Mouse (Mus musculus): ENCODE data around the gene Cdhr3.

Cdhr3 gene

DNA sequence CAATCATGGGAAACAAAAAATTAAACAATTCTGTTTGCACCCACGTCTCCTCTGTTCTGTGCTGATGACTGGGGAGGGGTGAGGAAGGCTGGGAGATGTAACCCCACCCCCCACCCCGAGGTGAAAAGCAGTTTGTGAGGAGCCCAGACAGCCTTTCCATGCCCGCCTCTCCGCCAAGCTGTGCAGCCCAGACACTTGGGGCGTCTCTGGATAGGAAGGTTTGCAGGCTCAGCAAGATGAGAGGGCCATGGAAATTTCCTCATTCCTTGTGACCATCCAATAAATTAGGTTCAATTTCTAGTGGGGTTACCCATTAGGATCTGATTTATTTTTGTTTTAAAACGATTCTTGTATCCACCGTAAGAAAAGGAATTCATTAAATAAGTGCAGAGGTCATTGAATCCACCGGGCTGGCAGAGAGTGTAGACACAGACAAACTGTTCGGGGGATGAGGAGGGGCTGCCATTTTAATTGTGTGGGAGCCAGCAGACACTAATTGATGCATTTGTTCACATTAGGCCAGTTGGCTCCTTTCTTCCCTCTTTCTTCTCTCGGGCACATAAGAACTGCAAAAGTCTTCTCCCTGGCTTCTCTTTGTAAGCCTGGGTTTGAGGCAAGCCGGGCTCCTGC is 57.5 kb downstream of the Cdhr3 start:
- no peak for DNase-seq (ENCODE audit: low spot score in 2 of 2)

DNA sequence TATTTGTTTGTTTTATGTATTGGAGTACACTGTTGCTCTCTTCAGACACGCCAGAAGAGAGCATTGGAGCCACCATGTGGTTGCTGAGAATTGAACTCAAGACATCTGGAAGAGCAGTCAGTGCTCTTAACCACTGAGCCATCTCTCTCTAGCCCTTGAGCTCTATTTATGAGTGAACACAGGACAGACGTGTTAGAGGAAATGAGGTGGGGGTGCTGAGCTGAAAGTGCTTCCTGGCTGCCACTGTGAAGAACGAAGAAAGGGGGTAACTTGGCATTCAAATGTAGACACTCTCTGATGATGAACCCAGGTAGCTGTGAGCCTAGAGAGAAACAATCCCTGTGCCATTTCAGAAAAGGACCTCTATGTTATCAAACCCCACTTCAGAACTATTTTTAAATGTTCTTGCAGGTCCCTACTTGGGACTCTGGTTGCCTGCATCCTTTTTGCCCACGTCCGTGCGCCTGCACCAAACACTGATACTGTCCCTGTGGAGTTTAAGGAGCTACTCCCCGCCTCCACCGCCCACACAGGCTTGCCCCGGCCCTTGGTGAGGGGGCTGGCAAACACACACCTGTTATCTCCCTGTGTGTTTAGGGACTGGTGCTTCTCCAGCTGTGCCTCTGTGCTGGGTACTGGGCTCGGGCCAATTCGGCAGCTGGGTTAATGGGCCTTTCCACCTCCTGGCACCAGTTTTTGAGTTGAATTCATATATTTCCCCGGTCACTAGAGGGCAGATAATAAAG is 58.2 kb downstream of the Cdhr3 start:
- no peak for DNase-seq (ENCODE audit: low spot score in 2 of 2)

- DNase-seq (ENCODE audit: low spot score in 2 of 2), result no peak
Measured at GRCm38 (mm10) chr12:33033221-33033620, 59.5 kb downstream of the Cdhr3 start.

DNA sequence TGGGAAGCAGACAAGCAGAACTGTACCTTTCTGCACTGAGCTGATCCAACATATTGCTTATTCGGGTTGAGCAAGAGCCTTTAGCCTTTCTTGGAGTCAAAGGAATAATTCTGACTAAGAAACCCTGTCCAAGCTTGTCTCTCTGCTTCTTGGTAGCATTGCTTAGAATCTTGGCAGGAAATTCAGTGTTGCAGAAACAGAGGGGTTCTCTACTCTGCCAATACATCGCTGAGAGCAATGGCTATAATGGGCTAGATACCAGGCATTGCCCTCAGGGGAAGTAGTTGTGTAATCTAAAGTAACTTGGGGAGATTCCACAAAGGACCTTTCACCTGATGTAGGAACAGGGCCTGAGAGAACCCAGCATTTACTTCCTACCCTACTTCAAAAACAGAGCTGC is 62.1 kb downstream of the Cdhr3 start:
- no peak for DNase-seq (ENCODE audit: low spot score in 2 of 2)

- DNase-seq (ENCODE audit: low spot score in 2 of 2), result no peak
Measured at GRCm38 (mm10) chr12:33030066-33030465, 62.6 kb downstream of the Cdhr3 start.

DNA sequence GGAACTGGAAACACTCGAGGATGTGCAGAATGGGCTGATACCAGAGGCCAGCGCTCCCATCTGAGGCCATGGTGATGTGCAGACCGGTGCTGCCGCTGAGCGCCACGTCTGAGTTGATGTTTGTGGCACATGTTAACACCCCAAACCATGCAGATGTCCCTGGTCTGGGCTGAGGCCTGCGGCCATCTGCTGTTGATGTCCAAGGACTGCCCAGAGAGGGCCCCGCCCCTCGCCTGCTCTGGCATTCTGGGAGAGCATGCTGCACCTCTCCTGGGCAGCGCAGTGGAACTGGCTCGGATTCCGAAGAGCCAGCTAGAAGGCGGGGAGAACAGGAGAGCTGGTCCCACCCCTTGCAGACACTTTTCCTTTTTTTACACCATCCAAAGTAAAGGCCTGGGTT is 64.0 kb downstream of the Cdhr3 start:
- DNase-seq (ENCODE audit: low spot score in 2 of 2), result no peak

DNA sequence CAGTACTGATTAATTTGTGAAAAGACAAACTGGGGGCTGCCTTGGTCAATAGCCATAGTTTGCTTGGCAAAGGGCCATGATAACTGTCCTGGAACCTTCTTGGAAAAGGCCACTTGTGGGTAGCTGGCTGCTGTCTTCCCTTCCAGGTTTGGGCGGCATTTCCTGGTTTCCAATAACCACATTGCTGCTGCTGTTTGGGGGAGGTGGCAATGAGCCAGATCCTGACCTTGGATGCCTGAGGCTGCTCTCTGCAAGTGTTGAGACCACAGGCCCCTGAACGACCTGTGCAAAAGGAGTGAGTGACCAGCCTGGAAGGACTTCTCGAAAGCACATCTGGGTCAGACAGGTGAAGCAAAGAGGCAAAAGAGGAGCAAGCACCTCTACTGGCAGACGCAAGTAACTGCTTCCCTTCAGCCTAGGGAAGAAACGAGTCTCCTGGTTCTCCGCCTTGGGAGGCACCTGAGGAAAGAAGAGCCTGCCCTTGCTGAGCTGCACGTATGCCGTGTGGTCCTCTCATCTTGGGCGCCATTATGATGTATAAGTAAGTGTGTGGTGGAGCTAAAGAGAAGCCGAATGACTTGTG is 64.5 kb downstream of the Cdhr3 start:
- no peak for DNase-seq (ENCODE audit: low spot score in 2 of 2)

DNA sequence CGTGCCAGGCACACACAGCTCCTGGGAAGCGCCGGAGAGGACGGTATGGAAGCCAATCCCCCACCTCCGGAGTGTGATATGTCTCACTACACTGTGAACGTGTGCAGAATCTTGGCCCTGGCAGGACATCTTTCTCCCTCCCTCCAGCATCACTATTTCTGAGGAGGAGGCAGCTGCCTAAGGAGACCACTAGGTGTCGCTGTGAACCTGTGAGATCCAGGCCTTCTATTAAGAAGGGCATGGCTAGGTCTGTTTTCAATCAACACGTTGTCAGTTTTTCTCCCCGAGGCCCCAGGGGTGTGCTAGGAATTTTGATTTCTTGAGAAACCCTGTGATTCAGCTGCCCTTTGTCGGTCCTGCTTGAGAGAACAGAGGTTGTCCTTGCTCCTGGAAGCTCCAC is 65.6 kb downstream of the Cdhr3 start:
- peak; percentile 68 to 85 for DNase-seq (ENCODE audit: low spot score in 2 of 2)

GRCm38 (mm10) chr12:33024524-33024923 is 68.2 kb downstream of the Cdhr3 start:
- no peak for DNase-seq (ENCODE audit: low spot score in 2 of 2)

DNA sequence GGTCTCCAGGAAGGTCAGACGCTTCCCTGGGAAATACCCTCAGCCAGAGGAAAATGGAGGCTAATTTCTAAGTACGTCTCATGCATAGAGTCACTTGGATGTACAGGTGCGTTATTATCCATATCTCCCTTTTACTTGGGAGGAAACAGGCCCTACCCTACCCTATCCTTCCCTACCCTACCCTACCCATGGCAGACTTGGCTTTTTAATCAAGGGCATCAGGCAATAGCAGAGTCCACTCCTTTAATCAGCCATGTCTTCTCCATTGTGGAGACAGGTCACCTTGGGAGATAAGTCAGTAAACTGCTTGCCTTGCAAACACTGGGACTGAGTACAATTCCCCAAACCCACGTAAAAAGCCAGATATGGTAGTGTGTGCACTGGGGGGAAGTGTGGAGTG is 70.9 kb downstream of the Cdhr3 start:
- DNase-seq (ENCODE audit: low spot score in 2 of 2), result no peak

DNA sequence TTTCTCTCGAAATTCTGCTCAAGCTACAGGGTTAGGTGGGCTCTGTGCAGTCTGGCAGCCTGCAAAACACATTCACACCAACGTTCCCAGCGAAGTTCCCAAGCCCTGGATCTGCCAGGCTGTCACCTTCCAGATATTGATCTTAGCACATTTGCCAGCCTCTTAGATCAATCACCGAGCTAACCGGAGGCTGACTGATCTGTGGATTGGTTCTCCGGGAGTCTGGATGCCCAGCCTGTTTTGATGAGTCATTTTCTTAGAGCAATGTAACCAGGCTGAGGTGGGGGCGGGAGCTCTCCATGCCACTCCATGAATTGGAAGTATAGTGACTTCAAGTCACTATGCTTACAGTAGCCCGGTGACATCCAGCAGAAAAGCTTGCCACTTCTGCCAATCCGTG is 71.5 kb downstream of the Cdhr3 start:
- no peak for DNase-seq (ENCODE audit: low spot score in 2 of 2)

DNA sequence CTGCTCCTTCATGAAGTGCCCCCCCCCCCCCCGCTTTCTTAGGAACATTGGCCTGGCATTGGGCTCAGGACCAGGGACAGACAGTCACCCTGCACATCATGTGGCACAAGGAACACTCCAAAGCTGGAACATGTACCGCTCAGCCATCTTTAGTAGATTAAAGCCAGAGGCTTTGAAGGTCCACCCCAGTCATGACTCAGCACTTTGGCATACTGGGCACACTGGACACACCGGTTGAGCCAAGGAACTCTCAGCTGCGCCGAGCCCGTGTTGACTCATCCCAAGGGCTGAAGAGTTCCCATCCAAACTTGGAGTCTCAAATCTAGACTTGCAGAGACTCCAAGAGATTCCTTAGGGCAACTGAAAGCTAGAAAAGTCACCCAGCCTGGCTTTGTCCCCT is 72.7 kb downstream of the Cdhr3 start:
- DNase-seq (ENCODE audit: low spot score in 2 of 2), result no peak

DNA sequence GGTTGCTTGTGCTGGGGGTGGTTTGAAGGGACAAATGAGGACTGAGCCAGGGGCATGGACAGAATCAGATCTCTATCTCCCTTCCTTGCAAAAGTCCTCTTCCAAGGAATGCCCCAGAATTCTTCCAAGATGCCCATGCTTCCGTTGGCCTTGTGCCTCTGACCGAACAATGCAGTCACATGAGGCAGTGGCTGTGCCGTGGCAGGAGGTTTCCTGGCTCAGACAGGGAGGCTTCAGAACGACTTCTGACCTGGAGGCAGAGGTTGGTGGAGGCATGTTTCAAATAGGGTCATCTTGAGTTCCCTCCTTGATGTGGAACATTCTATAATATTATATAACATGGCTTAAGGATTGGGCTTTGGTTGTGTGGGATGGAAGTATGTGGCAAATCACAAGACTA is 74.1 kb downstream of the Cdhr3 start:
- DNase-seq (ENCODE audit: low spot score in 2 of 2), result no peak

DNA sequence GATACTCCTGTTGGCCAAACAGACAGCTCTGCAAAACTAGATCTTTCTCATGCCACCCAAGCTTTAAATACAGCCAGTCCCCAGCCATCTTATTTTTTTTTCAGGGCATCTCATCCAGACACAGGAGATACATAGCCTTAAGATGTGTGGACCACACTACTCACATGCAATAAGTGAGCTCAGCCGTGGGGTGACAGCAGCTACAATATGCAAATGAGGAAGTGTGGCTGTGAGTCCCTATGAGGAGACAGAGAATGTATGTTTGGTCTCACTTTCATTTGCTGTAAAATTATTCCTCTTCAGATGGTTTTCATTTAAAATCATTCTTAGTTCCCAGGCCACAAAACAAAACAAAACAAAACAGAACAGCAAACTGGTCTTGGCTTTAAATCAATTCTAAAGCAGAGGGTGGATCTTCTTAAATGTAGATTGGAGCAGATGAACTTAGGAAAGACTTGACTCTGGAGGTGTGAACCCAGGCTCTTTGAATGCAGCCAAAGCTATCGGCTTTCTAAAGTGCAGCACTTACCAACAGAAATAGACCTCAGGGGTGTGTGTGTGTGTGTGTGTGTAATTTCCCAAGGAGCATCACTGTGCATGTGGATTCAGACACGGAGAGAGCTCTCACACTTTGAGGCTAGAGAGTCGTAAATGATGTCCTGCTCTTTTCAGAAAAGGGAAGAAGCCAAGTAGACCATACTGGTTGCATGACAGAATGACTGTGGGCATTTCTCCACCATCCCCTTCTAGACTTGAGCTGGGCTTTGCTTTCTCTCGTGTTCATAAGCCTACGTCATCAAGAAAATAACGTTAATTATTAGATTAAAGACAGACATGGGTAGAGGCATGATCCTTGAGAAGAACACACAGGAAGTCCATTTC is 75.6 kb downstream of the Cdhr3 start:
- no peak for DNase-seq (ENCODE audit: low spot score in 2 of 2)

- DNase-seq (ENCODE audit: low spot score in 2 of 2), result no peak
Measured at GRCm38 (mm10) chr12:33015103-33015502, 77.6 kb downstream of the Cdhr3 start.

DNA sequence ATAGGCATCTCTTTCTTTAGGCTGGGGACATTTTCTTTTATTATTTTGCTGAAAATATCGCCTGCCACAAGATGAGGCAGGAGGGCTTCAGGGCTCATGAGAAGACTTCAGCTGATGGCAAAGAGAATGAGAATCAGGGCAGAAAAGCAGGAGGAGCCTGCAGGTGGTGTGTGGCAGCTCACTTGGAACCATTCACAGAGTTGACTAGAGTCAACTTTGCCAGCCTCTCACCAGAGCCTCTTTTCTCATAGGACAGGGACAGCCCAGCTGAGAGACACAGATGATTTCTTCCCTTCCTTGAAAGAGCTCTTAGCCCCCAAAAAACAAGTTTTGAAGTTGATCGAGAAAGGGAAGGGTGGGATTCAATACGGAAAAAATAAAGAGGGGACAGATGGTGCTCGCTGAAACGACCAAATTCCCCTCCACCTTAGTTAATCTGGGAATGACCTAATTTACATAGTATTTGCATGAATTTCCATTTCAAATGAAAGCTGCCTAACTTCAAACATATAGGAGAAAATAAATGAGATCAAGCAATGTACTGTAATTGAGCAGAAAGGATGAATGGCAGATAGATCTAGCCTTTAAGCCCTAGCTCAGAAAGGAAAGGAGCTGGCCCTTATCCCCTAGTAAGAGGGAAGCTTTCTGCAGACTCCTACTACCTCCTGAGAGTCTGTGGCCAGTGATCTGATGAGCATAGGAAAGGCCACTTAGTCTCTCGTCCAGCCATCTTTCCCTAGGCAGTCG is 78.5 kb downstream of the Cdhr3 start:
- DNase-seq (ENCODE audit: low spot score in 2 of 2), result no peak

DNA sequence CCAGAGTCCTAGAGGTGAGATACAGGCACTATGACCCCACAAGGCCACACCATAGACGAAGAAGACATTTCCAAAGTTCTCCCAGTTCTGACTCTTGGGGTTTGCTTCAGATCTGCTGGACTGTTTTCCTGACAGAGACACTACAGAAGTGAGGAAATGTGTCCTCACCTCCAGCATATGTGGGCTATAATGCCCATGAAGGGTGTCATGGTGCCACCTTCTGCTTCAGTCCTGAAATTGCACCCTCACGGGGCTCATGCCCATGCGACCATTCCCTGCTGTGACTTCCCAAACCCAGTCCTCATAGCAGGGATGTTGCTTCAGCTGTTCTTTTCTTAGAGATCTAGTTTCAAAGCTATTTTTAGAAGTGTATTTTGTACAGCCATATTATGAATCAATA is 82.6 kb downstream of the Cdhr3 start:
- DNase-seq (ENCODE audit: low spot score in 2 of 2), result peak; percentile 47 to 73

DNA sequence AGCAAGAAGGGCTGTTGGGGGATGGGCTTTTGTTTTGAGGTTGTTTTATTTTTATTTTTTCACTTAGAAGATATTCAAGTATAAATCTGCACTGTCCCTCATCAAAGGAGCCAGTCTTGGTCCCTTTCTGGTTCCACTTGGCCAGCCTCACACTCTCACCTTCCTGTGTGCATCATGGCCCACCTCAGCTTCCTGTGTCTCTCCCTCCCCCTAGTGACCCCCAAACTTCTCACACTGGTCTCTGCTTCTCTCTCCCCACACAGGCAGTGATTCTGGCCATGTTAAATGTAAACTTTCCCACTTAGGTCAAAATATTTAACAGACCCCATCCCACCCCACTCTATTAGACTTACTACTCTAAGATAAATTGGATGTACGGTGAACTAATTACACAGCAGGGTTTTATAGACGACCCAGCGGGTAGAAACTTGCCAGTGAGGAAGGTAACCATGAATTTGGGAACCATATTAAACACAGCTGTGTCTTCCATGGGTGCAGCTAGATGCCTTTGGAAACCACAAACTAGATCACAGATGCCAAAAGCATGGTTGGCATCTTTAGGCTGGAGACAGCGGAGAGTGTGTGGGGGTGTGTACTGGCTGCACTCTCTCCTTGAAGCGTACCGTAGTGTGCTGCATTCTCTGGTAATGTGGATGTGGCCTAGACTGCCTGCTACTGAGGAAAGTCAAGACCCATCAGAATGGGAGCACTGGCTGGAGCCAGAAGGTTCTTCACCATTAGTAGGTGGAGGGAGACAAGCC is 83.3 kb downstream of the Cdhr3 start:
- DNase-seq (ENCODE audit: low spot score in 2 of 2), result no peak

DNA sequence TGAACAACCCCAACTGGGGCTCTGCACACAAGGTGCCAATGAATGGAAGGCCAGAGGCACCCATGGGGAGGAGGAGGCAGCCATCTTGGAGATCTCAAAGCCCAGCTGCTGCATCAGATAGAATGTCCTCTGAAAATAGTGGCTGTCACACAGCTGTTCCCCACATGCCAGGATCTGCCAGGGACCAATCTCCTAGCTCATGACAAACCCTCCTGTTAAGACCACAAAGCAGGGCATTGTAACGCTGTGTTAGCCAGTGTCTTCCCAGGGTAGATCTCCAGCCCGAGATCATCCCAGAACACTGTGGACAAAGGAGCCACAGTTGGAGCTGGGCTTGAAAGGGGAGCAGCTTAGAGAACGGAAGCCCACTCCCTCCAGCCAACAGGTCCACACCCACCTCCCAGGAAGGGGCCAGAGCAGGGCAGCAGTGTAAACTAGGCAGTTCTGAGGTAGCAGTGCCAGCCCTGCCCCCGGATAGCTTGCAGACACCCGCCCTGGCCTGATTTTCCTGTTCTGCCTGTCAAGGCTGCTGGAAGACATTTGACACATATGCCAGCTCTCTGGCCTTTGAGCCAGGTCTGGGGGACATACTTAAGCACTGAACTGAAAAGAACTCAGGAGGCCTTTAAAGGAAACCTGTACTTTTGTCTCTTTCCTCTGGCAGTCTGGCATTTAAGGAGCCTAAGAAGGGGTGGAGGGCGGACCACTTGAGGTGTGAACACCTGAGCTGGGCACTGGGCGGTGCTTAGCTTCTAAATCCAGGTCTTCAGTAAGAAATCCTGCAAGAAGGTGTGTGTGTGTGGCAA is 84.2 kb downstream of the Cdhr3 start:
- DNase-seq (ENCODE audit: low spot score in 2 of 2), result no peak

DNA sequence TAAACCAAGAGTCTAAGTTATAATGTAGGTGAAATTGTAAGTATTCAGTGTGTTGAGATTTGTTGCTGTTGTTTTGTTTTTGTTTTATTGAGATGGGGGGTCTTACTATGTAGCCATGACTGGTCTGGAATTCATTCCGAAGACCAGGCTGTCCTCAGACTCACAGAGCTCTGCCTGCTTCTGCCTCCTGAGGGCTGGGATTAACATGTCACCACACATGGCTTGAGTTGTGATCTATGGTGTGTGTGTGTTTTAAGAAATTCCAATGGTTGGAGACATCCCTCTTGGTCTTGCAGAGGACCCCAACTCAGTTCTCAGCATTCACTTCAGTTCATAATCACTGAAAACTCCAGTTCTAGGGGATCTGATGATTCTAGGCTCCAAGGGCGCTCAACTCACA is 85.5 kb downstream of the Cdhr3 start:
- no peak for DNase-seq (ENCODE audit: low spot score in 2 of 2)
